Mouse (Mus musculus) heart, adult 2 months (tissue): ENCODE measurements around the gene Sulf2.

ENCODE experiments used
- CTCF ChIP-seq: fragments of 200-600 bp; IDR thresholded peaks from 2 replicates; pipeline ENCODE4 v1.8.1; 2022; ENCODE audit warnings: antibody characterized with exemption, mild to moderate bottlenecking, moderate library complexity
- EP300 ChIP-seq: fragments of 200-500 bp; IDR thresholded peaks from 2 replicates; pipeline ENCODE4 v1.6.1; 2011; ENCODE audit warnings: low read depth, low read length, control low read depth; ENCODE audit not compliant: insufficient read depth
- POLR2A ChIP-seq: fragments of 200-500 bp; IDR thresholded peaks from 2 replicates; pipeline ENCODE4 v1.6.1; 2011; ENCODE audit warnings: mild to moderate bottlenecking, low read depth, low read length, control low read depth; ENCODE audit not compliant: insufficient read depth

GRCm38 (mm10) chr2:166162160-166162559 lies 6.7 kb upstream of the Sulf2 start:
- TF ChIP-seq EP300: no peak
- no peak for TF ChIP-seq CTCF
- no peak for TF ChIP-seq POLR2A
